Mouse (Mus musculus) liver, adult 2 months (tissue): ENCODE measurements around the gene Os9.

ENCODE experiments used
- CTCF ChIP-seq: fragments of 200-500 bp; IDR thresholded peaks from 2 replicates; pipeline ENCODE4 v1.5.1; 2011; ENCODE audit warnings: low read depth, low read length, control low read depth
- POLR2A ChIP-seq: fragments of 200-500 bp; IDR thresholded peaks from 2 replicates; pipeline ENCODE4 v1.6.1; 2011; ENCODE audit warnings: low read length, control low read depth; ENCODE audit not compliant: insufficient read depth; ENCODE audit errors: extremely low read depth

- TF ChIP-seq CTCF = no peak
- TF ChIP-seq POLR2A = no peak
Observed at GRCm38 (mm10) chr10:127101151-127101550, 19.8 kb downstream of the Os9 start.
